Mouse (Mus musculus) intestine, embryonic 14.5 days (tissue): ENCODE data around the gene Atp5f1. TPM values are rescaled to one million over a fixed set of nuclear protein-coding genes. Genes with fewer than 3 reads are reported as not detected.

Experiments
- ATAC-seq: fragments of 200-750 bp; cut with Nextera tagmentation; replicated peaks from 2 replicates; pipeline ENCODE4 v1.8.0; 2017; ENCODE audit warnings: low read depth, moderate number of reproducible peaks, moderate TSS enrichment, moderate library complexity; ENCODE audit not compliant: low FRiP score, low TSS enrichment
- DNase-seq: peaks from one replicate; pipeline ENCODE4 v3.0.0-alpha.2; 2018; ENCODE audit warnings: low spot score
- H3K27ac ChIP-seq: fragments of 300-500 bp; sonication (generic); 2 replicates; pipeline ENCODE4 v1.5.1; 2014; ENCODE audit warnings: low read depth, mild to moderate bottlenecking, control low read depth
- H3K27me3 ChIP-seq: fragments of 300-500 bp; sonication (generic); replicated peaks from 2 replicates; pipeline ENCODE4 v1.6.1; 2014; ENCODE audit warnings: low read length, control low read depth; ENCODE audit not compliant: control insufficient read depth, insufficient read depth
- H3K36me3 ChIP-seq: fragments of 300-500 bp; sonication (generic); 2 replicates; pipeline ENCODE4 v1.6.1; 2014; ENCODE audit warnings: low read length, control low read depth; ENCODE audit not compliant: control insufficient read depth, insufficient read depth
- H3K4me1 ChIP-seq: fragments of 300-500 bp; sonication (generic); replicated peaks from 2 replicates; pipeline ENCODE4 v1.6.1; 2014; ENCODE audit warnings: low read length, control low read depth, mixed read lengths; ENCODE audit not compliant: control insufficient read depth, insufficient read depth
- H3K4me2 ChIP-seq: fragments of 300-500 bp; sonication (generic); 2 replicates; pipeline ENCODE4 v1.6.1; 2014; ENCODE audit warnings: low read length
- H3K4me3 ChIP-seq: fragments of 300-500 bp; sonication (generic); 2 replicates; pipeline ENCODE4 v1.5.1; 2014; ENCODE audit warnings: low read depth, low read length, control low read depth, mixed read lengths
- H3K9ac ChIP-seq: fragments of 300-500 bp; sonication (generic); 2 replicates; pipeline ENCODE4 v1.6.1; 2014; ENCODE audit warnings: mild to moderate bottlenecking, low read length
- H3K9me3 ChIP-seq: fragments of 300-500 bp; sonication (generic); 2 replicates; pipeline ENCODE4 v1.6.1; 2016; ENCODE audit warnings: low read length, control low read depth; ENCODE audit not compliant: control insufficient read depth
- WGBS: fragments of 180-500 bp; shearing (Covaris S2); extraction: QIAGEN DNeasy Blood & Tissue Kit; methylation state at CpG from one replicate; pipeline ENCODE4 v1.1.7; 2014; 5-methylcytosine and 5-hydroxymethylcytosine counted together
- polyA plus RNA-seq: library from polyadenylated mRNA; unstranded; fragments of >200 nt; fragmentation: Nextera tagmentation; extraction: Ambion mirVana; gene quantifications from 2 replicates; pipeline ENCODE4 v1.2.1, GENCODE M21; 2014

Gene Atp5f1
- polyA plus RNA-seq, 1 experiment from 2014 or later, result 500 TPM

- no peak overlapping the region for H3K27ac ChIP-seq
- H3K27me3 ChIP-seq, result no peaks in the 10 kb centered on the region
- no peaks in the 10 kb centered on the region for H3K9me3 ChIP-seq
- H3K4me2 ChIP-seq, result no peak overlapping the region
- no peak overlapping the region for H3K9ac ChIP-seq
- WGBS, result 64% methylated on average over 9 of the region's 9 CpGs
- H3K36me3 ChIP-seq, result no peaks in the 10 kb centered on the region
- no peak overlapping the region for H3K4me3 ChIP-seq
- ATAC-seq, result no peak
- DNase-seq, result no peak
- no peaks in the 10 kb centered on the region for H3K4me1 ChIP-seq
These were observed 47.6 kb downstream of the Atp5f1 start for GRCm38 (mm10) chr3:105912097-105912880.

- Histone ChIP-seq H3K9ac (no peak overlapping the region), H3K4me2 (no peak overlapping the region), H3K27me3 (no peaks in the 10 kb centered on the region), H3K27ac (no peak overlapping the region), H3K4me1 (no peaks in the 10 kb centered on the region), H3K9me3 (no peaks in the 10 kb centered on the region), H3K4me3 (no peak overlapping the region), H3K36me3 (no peaks in the 10 kb centered on the region)
- ATAC-seq, result no peak
- 81% methylated on average over 11 of the region's 11 CpGs for WGBS
- DNase-seq, result no peak
These were observed 49.2 kb downstream of the Atp5f1 start for GRCm38 (mm10) chr3:105910519-105911190.

- Histone ChIP-seq H3K4me1 (no peaks in the 10 kb centered on the region), H3K9ac (no peak overlapping the region), H3K9me3 (no peaks in the 10 kb centered on the region), H3K4me2 (no peak overlapping the region), H3K36me3 (no peaks in the 10 kb centered on the region), H3K27ac (no peak overlapping the region), H3K4me3 (no peak overlapping the region), H3K27me3 (no peaks in the 10 kb centered on the region)
- ATAC-seq (no peak), DNase-seq (peak; percentile 32)
- 92% methylated on average over 4 of the region's 4 CpGs for WGBS
These were observed 50.9 kb downstream of the Atp5f1 start for GRCm38 (mm10) chr3:105908976-105909375.

GRCm38 (mm10) chr3:105907956-105908655, 51.8 kb downstream of the Atp5f1 start:
- 49% methylated on average over 9 of the region's 9 CpGs for WGBS
- peak; percentile 46 for DNase-seq

GRCm38 (mm10) chr3:105904721-105905120, 55.2 kb downstream of the Atp5f1 start:
- Histone ChIP-seq H3K4me3 (no peak overlapping the region), H3K27me3 (no peaks in the 10 kb centered on the region), H3K4me2 (no peak overlapping the region), H3K4me1 (no peaks in the 10 kb centered on the region), H3K9ac (no peak overlapping the region), H3K27ac (no peak overlapping the region), H3K9me3 (no peaks in the 10 kb centered on the region), H3K36me3 (no peaks in the 10 kb centered on the region)
- 94% methylated on average over 9 of the region's 9 CpGs for WGBS
- no peak for ATAC-seq
- peak; percentile 40 for DNase-seq

More at GRCm38 (mm10) chr3:105907956-105908655, 51.8 kb downstream of the Atp5f1 start:
- no peaks in the 10 kb centered on the region for H3K9me3 ChIP-seq
- H3K27me3 ChIP-seq, result no peaks in the 10 kb centered on the region
- no peaks in the 10 kb centered on the region for H3K36me3 ChIP-seq
- H3K4me2 ChIP-seq, result no peak overlapping the region
- H3K27ac ChIP-seq, result no peak overlapping the region
- no peak overlapping the region for H3K9ac ChIP-seq
- ATAC-seq, result no peak
- no peaks in the 10 kb centered on the region for H3K4me1 ChIP-seq
- H3K4me3 ChIP-seq, result no peak overlapping the region

GRCm38 (mm10) chr3:105904213-105904612, 55.7 kb downstream of the Atp5f1 start:
- WGBS, result 71% methylated on average over 4 of the region's 4 CpGs
- Histone ChIP-seq H3K27me3 (no peaks in the 10 kb centered on the region), H3K4me2 (no peak overlapping the region), H3K9me3 (no peaks in the 10 kb centered on the region), H3K4me3 (no peak overlapping the region), H3K27ac (no peak overlapping the region), H3K9ac (no peak overlapping the region), H3K36me3 (no peaks in the 10 kb centered on the region), H3K4me1 (no peaks in the 10 kb centered on the region)
- DNase-seq (no peak), ATAC-seq (no peak)

GRCm38 (mm10) chr3:105901468-105901867, 58.4 kb downstream of the Atp5f1 start:
- Histone ChIP-seq H3K9ac (no peak overlapping the region), H3K4me1 (no peaks in the 10 kb centered on the region), H3K27me3 (no peaks in the 10 kb centered on the region), H3K27ac (no peak overlapping the region), H3K36me3 (no peaks in the 10 kb centered on the region), H3K4me2 (no peak overlapping the region), H3K4me3 (no peak overlapping the region), H3K9me3 (no peaks in the 10 kb centered on the region)
- DNase-seq (no peak), ATAC-seq (no peak)
- WGBS, result 72% methylated on average over 4 of the region's 4 CpGs

- DNase-seq (peak; percentile 2), ATAC-seq (no peak)
- Histone ChIP-seq H3K36me3 (no peaks in the 10 kb centered on the region), H3K4me1 (no peaks in the 10 kb centered on the region), H3K27ac (no peak overlapping the region), H3K9ac (no peak overlapping the region), H3K9me3 (no peaks in the 10 kb centered on the region), H3K27me3 (no peaks in the 10 kb centered on the region), H3K4me2 (no peak overlapping the region), H3K4me3 (no peak overlapping the region)
- WGBS, result 86% methylated on average over 3 of the region's 3 CpGs
These were observed 59.2 kb downstream of the Atp5f1 start for GRCm38 (mm10) chr3:105900716-105901115.
